Mouse (Mus musculus): ENCODE measurements around the gene Ldlr. TPM values are rescaled to one million over a fixed set of nuclear protein-coding genes. Genes with fewer than 3 reads are reported as not detected.

The Ldlr gene
- polyA plus RNA-seq, 1 experiment: 26.9 TPM

DNA sequence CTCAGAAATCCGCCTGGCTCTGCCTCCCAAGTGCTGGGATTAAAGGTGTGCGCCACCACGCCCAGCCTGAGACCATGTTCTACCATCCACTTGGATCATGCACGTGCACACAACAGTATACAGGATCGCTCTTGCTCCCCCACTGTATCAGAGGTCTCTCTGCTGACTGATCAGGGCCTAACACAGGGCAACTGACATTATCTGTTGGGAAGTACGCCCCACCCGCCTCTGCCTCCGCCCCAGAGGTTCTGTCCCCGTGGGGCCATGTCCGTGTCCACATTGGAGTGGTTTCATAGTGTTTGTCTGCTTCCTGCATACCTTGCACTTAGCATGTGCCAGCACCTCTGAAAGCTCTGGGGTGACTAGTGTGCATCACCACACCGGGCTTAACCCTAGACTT, 18.2 kb downstream of the Ldlr start:
- Histone ChIP-seq H3K36me3 (ENCODE audit: control insufficient read depth, insufficient read depth, low read length) (no peaks in the 10 kb centered on the region; the same call in none of the 2 replicates), H3K27ac (ENCODE audit: insufficient read depth, low read depth, low read length) (no peak overlapping the region), H3K4me3 (ENCODE audit: insufficient read depth, low read depth, low read length) (no peak overlapping the region), H3K27me3 (replicated peaks; ENCODE audit: control insufficient read depth, insufficient read depth, low read length) (no peaks in the 10 kb centered on the region), H3K4me1 (ENCODE audit: control insufficient read depth, insufficient read depth, low read length) (0 out of 2 replicates have a peak, but pooled peaks cover 3% of the 10 kb centered on the region)
- TF ChIP-seq POLR2A (IDR thresholded peaks at IDR 0.05; ENCODE audit: low read depth, low read length): no peak
- TF ChIP-seq CTCF (conservative IDR thresholded peaks at IDR 0.05; ENCODE audit: insufficient read depth, insufficient read length, low read depth, low read length): no peak
- DNase-seq: no peak
- 95% methylated on average over 11 of the region's 11 CpGs for whole genome bisulfite sequencing

DNA sequence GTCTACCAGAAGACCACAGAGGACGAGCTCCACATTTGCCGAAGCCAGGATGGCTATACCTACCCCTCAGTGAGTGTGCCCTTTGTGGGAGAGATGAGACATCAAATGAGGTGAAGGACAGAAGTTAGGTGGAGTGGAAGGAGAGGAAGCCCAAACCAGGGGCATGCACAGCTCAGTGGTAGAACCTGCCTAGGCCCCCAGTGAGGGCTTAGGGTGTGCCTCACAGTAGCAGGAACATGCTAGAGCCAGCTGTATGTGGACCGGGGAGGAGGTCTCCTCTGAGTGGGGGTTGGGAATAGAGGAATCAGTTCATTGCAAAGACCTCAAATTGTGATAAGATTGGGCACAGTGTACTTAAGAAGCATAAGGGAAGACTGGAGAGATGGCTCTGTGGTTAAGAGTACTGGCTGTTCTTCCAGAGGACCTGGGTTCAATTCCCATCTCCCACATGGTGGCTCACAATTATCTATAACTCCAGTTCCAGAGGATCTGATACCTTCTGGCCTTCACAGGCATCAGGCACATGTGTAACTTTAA, 24.0 kb downstream of the Ldlr start:
- Histone ChIP-seq H3K27me3 (replicated peaks; ENCODE audit: control insufficient read depth, insufficient read depth, low read length) (no peaks in the 10 kb centered on the region), H3K36me3 (ENCODE audit: control insufficient read depth, insufficient read depth, low read length) (peaks cover 3% of the 10 kb centered on the region), H3K27ac (ENCODE audit: insufficient read depth, low read depth, low read length) (no peak overlapping the region), H3K4me3 (ENCODE audit: insufficient read depth, low read depth, low read length) (no peak overlapping the region), H3K4me1 (ENCODE audit: control insufficient read depth, insufficient read depth, low read length) (no peaks in the 10 kb centered on the region)
- TF ChIP-seq POLR2A (IDR thresholded peaks at IDR 0.05; ENCODE audit: low read depth, low read length) (no peak), CTCF (conservative IDR thresholded peaks at IDR 0.05; ENCODE audit: insufficient read depth, insufficient read length, low read depth, low read length) (no peak)
- no peak for DNase-seq
- WGBS: 92% methylated on average over 3 of the region's 3 CpGs

DNA sequence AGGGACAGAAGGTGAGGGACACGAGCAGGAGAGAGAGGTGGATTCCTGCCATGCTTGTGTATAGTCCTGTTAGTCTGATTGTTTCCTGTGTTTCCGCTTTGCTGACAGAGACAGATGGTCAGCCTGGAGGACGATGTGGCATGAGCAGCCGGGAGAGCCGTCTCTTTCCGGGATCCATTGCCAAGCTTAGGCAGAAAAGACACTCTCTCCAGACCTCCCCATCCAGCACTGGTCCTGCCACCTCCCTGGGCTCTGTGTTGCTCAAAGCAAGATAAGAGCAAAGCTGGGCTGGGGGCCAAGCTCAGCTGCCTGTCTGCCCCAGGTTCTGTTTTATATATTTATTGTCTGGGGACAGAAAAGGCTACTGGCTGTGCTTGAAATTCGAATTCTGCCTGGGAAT, 24.8 kb downstream of the Ldlr start:
- WGBS: 48% methylated on average over 7 of the region's 7 CpGs
- DNase-seq: peak; percentile 87
- no peak overlapping the region for H3K27ac ChIP-seq (ENCODE audit: insufficient read depth, low read depth, low read length)
- no peak for TF ChIP-seq CTCF (conservative IDR thresholded peaks at IDR 0.05; ENCODE audit: insufficient read depth, insufficient read length, low read depth, low read length)
- TF ChIP-seq POLR2A (IDR thresholded peaks at IDR 0.05; ENCODE audit: low read depth, low read length): no peak
- no peaks in the 10 kb centered on the region for H3K27me3 ChIP-seq (replicated peaks; ENCODE audit: control insufficient read depth, insufficient read depth, low read length)
- no peaks in the 10 kb centered on the region for H3K4me1 ChIP-seq (ENCODE audit: control insufficient read depth, insufficient read depth, low read length)
- peaks cover 3% of the 10 kb centered on the region for H3K36me3 ChIP-seq (ENCODE audit: control insufficient read depth, insufficient read depth, low read length)
- no peak overlapping the region for H3K4me3 ChIP-seq (ENCODE audit: insufficient read depth, low read depth, low read length)

GRCm38 (mm10) chr9:21748491-21748890, 25.2 kb downstream of the Ldlr start:
- no peaks in the 10 kb centered on the region for H3K4me1 ChIP-seq (ENCODE audit: control insufficient read depth, insufficient read depth, low read length)
- DNase-seq: peak; percentile 49
- H3K4me3 ChIP-seq (ENCODE audit: insufficient read depth, low read depth, low read length): no peak overlapping the region
- WGBS: 71% methylated on average over 10 of the region's 10 CpGs
- TF ChIP-seq CTCF (conservative IDR thresholded peaks at IDR 0.05; ENCODE audit: insufficient read depth, insufficient read length, low read depth, low read length) (no peak), POLR2A (IDR thresholded peaks at IDR 0.05; ENCODE audit: low read depth, low read length) (no peak)
- peak overlapping the region; percentile 10; the same call in 1 of the 2 replicates for H3K27ac ChIP-seq (ENCODE audit: insufficient read depth, low read depth, low read length)
- no peaks in the 10 kb centered on the region for H3K27me3 ChIP-seq (replicated peaks; ENCODE audit: control insufficient read depth, insufficient read depth, low read length)
- H3K36me3 ChIP-seq (ENCODE audit: control insufficient read depth, insufficient read depth, low read length): peaks cover 3% of the 10 kb centered on the region

GRCm38 (mm10) chr9:21749382-21750118, 26.3 kb downstream of the Ldlr start:
- peaks cover 9% of the 10 kb centered on the region for H3K4me1 ChIP-seq (ENCODE audit: control insufficient read depth, insufficient read depth, low read length)
- H3K4me3 ChIP-seq (ENCODE audit: insufficient read depth, low read depth, low read length): no peak overlapping the region
- TF ChIP-seq CTCF (conservative IDR thresholded peaks at IDR 0.05; ENCODE audit: insufficient read depth, insufficient read length, low read depth, low read length) (no peak), POLR2A (IDR thresholded peaks at IDR 0.05; ENCODE audit: low read depth, low read length) (no peak)
- WGBS: 90% methylated on average over 6 of the region's 6 CpGs
- no peaks in the 10 kb centered on the region for H3K27me3 ChIP-seq (replicated peaks; ENCODE audit: control insufficient read depth, insufficient read depth, low read length)
- no peak overlapping the region for H3K27ac ChIP-seq (ENCODE audit: insufficient read depth, low read depth, low read length)
- DNase-seq: no peak
- peaks cover 3% of the 10 kb centered on the region for H3K36me3 ChIP-seq (ENCODE audit: control insufficient read depth, insufficient read depth, low read length)

DNA sequence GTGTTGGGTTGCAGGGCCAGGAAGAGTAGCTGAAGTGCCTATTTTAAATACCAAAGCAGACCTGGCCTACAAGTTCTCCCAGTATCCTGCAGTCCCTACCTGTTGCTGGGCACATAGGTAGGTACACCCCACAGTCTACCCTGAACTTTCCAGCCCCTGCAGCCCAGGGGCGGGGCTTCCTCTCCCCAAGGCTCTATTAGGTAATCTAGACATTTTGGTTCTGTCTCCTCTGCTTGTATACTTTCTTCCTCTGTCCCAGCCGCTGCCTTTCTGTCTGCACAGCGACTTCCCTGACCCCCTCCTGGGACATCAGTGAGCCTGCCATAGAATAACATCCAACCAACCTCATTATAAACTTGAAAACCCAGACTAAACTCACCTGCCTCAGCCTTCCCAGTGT, 27.1 kb downstream of the Ldlr start:
- peaks cover 3% of the 10 kb centered on the region for H3K36me3 ChIP-seq (ENCODE audit: control insufficient read depth, insufficient read depth, low read length)
- 90% methylated on average over 3 of the region's 3 CpGs for WGBS
- no peak overlapping the region for H3K27ac ChIP-seq (ENCODE audit: insufficient read depth, low read depth, low read length)
- H3K27me3 ChIP-seq (replicated peaks; ENCODE audit: control insufficient read depth, insufficient read depth, low read length): no peaks in the 10 kb centered on the region
- H3K4me1 ChIP-seq (ENCODE audit: control insufficient read depth, insufficient read depth, low read length): peaks cover 11% of the 10 kb centered on the region
- H3K4me3 ChIP-seq (ENCODE audit: insufficient read depth, low read depth, low read length): no peak overlapping the region
- no peak for DNase-seq
- no peak for TF ChIP-seq POLR2A (IDR thresholded peaks at IDR 0.05; ENCODE audit: low read depth, low read length)
- TF ChIP-seq CTCF (conservative IDR thresholded peaks at IDR 0.05; ENCODE audit: insufficient read depth, insufficient read length, low read depth, low read length): no peak

DNA sequence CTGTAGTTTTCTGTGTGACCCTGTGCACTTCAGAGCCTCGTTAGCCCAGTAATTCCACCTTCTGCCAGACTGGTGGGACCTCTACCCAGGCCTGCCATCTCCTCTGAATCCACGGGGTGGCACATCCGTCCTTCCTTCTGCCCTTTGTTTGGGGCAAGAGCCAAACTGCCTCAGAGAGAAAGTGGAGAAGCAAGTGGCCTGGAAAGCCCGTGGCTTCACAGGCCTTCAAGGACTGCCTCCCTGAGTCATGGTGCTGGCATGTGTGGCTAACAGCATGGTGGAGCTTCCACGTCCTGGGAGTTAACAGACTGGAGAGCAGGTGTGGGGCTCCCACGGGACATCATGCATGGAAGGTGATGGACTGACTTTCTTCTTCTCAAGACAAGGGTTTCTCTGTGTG, 28.1 kb downstream of the Ldlr start:
- WGBS: 44% methylated on average over 6 of the region's 6 CpGs
- Histone ChIP-seq H3K36me3 (ENCODE audit: control insufficient read depth, insufficient read depth, low read length) (peaks cover 3% of the 10 kb centered on the region), H3K27me3 (replicated peaks; ENCODE audit: control insufficient read depth, insufficient read depth, low read length) (no peaks in the 10 kb centered on the region), H3K4me1 (ENCODE audit: control insufficient read depth, insufficient read depth, low read length) (peaks cover 11% of the 10 kb centered on the region), H3K27ac (ENCODE audit: insufficient read depth, low read depth, low read length) (peak overlapping the region; percentile 44; the same call in 1 of the 2 replicates), H3K4me3 (ENCODE audit: insufficient read depth, low read depth, low read length) (no peak overlapping the region)
- DNase-seq: peak; percentile 46
- TF ChIP-seq POLR2A (IDR thresholded peaks at IDR 0.05; ENCODE audit: low read depth, low read length) (no peak), CTCF (conservative IDR thresholded peaks at IDR 0.05; ENCODE audit: insufficient read depth, insufficient read length, low read depth, low read length) (peak; percentile 59)

Measured in kidney, adult 2 months (tissue).